Mouse (Mus musculus): ENCODE data around the gene Pold2. TPM values are rescaled to one million over a fixed set of nuclear protein-coding genes. Genes with fewer than 3 reads are reported as not detected.

Gene Pold2
- polyA plus RNA-seq, 1 experiment from 2014 or later = 72.1 TPM

GRCm38 (mm10) chr11:5887250-5887649, 9.2 kb upstream of the Pold2 start:
- Histone ChIP-seq H3K4me1 (replicated peaks; ENCODE audit: control insufficient read depth, insufficient read depth, low read length) (peaks cover 10% of the 10 kb centered on the region), H3K9ac (replicated peaks; ENCODE audit: low read depth, low read length) (no peak overlapping the region), H3K27me3 (replicated peaks; ENCODE audit: control insufficient read depth, insufficient read depth, low read length) (no peaks in the 10 kb centered on the region), H3K4me2 (ENCODE audit: low read length) (no peak overlapping the region), H3K27ac (ENCODE audit: low read length) (no peak overlapping the region), H3K9me3 (ENCODE audit: control insufficient read depth, low read length) (no peaks in the 10 kb centered on the region), H3K36me3 (ENCODE audit: control insufficient read depth, insufficient read depth) (no peaks in the 10 kb centered on the region), H3K4me3 (replicated peaks; ENCODE audit: low read length) (no peak overlapping the region)
- ATAC-seq = 0 out of 2 replicates have a peak, but pooled peaks have one; percentile 7
- 11% methylated on average over 5 of the region's 5 CpGs for WGBS

GRCm38 (mm10) chr11:5886187-5886586, 8.1 kb upstream of the Pold2 start:
- no peaks in the 10 kb centered on the region for H3K36me3 ChIP-seq (ENCODE audit: control insufficient read depth, insufficient read depth)
- H3K9ac ChIP-seq (replicated peaks; ENCODE audit: low read depth, low read length) = no peak overlapping the region
- H3K27me3 ChIP-seq (replicated peaks; ENCODE audit: control insufficient read depth, insufficient read depth, low read length) = no peaks in the 10 kb centered on the region
- H3K4me2 ChIP-seq (ENCODE audit: low read length) = no peak overlapping the region
- no peaks in the 10 kb centered on the region for H3K9me3 ChIP-seq (ENCODE audit: control insufficient read depth, low read length)
- H3K27ac ChIP-seq (ENCODE audit: low read length) = no peak overlapping the region
- no peak overlapping the region for H3K4me3 ChIP-seq (replicated peaks; ENCODE audit: low read length)
- H3K4me1 ChIP-seq (replicated peaks; ENCODE audit: control insufficient read depth, insufficient read depth, low read length) = peaks cover 10% of the 10 kb centered on the region
- peak; percentile 50 for ATAC-seq
- 19% methylated on average over 9 of the region's 9 CpGs for WGBS

- no peak overlapping the region for H3K4me2 ChIP-seq (ENCODE audit: low read length)
- no peaks in the 10 kb centered on the region for H3K36me3 ChIP-seq (ENCODE audit: control insufficient read depth, insufficient read depth)
- H3K9me3 ChIP-seq (ENCODE audit: control insufficient read depth, low read length) = no peaks in the 10 kb centered on the region
- no peak overlapping the region for H3K27ac ChIP-seq (ENCODE audit: low read length)
- ATAC-seq = no peak
- H3K27me3 ChIP-seq (replicated peaks; ENCODE audit: control insufficient read depth, insufficient read depth, low read length) = no peaks in the 10 kb centered on the region
- H3K4me3 ChIP-seq (replicated peaks; ENCODE audit: low read length) = no peak overlapping the region
- 80% methylated on average over 8 of the region's 8 CpGs for WGBS
- no peak overlapping the region for H3K9ac ChIP-seq (replicated peaks; ENCODE audit: low read depth, low read length)
- H3K4me1 ChIP-seq (replicated peaks; ENCODE audit: control insufficient read depth, insufficient read depth, low read length) = peaks cover 17% of the 10 kb centered on the region
Measured at GRCm38 (mm10) chr11:5882518-5882917, 4.4 kb upstream of the Pold2 start.

DNA sequence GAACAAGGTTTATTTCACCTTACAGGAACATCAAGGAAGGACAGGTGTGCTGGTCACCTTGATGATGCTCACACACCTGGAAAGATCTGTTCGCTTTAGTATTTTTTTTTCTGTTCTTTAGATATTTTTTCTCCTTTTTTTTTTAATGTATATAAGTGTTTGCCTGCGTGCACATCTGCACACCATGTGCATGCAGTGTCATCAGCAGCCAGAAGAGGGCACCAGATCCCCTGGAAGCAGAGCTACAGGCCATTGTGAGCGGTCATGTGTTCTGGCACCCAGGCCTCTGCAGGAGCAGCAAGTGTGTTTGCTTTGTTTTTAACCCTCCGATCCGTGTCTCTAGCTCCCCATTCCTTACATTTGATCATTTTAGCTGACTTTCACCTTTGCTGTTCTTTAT, 1.8 kb upstream of the Pold2 start:
- ATAC-seq = no peak
- no peak overlapping the region for H3K27ac ChIP-seq (ENCODE audit: low read length)
- H3K4me3 ChIP-seq (replicated peaks; ENCODE audit: low read length) = no peak overlapping the region
- H3K36me3 ChIP-seq (ENCODE audit: control insufficient read depth, insufficient read depth) = no peaks in the 10 kb centered on the region
- WGBS = 54% methylated on average over 5 of the region's 5 CpGs
- H3K4me2 ChIP-seq (ENCODE audit: low read length) = no peak overlapping the region
- no peaks in the 10 kb centered on the region for H3K27me3 ChIP-seq (replicated peaks; ENCODE audit: control insufficient read depth, insufficient read depth, low read length)
- peaks cover 22% of the 10 kb centered on the region for H3K4me1 ChIP-seq (replicated peaks; ENCODE audit: control insufficient read depth, insufficient read depth, low read length)
- no peaks in the 10 kb centered on the region for H3K9me3 ChIP-seq (ENCODE audit: control insufficient read depth, low read length)
- H3K9ac ChIP-seq (replicated peaks; ENCODE audit: low read depth, low read length) = no peak overlapping the region

DNA sequence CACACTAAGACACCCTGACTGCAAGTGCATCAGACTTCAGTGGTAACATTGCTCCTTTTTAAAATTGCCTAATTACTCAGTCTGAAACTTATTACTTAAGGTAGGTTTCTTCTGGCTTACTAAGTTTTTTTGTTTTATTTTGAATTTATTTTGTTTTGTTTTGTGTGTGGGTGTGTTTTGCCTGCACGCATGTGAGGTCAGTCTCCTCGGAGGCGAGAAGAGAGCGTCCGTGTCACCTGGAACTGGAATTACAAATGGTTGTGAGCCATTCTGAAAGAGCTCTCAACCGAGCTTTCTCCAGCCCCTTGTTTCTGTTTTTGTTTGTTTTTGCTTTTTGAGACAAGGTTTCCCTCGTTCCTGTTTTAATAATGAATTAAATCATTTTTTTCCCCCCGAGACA, 569 bp upstream of the Pold2 start:
- Histone ChIP-seq H3K4me2 (ENCODE audit: low read length) (peak overlapping the region; percentile 79), H3K27ac (ENCODE audit: low read length) (peak overlapping the region; percentile 90), H3K9me3 (ENCODE audit: control insufficient read depth, low read length) (no peaks in the 10 kb centered on the region), H3K9ac (replicated peaks; ENCODE audit: low read depth, low read length) (peak overlapping the region; percentile 68), H3K27me3 (replicated peaks; ENCODE audit: control insufficient read depth, insufficient read depth, low read length) (no peaks in the 10 kb centered on the region), H3K4me1 (replicated peaks; ENCODE audit: control insufficient read depth, insufficient read depth, low read length) (peaks cover 22% of the 10 kb centered on the region), H3K4me3 (replicated peaks; ENCODE audit: low read length) (peak overlapping the region; percentile 78), H3K36me3 (ENCODE audit: control insufficient read depth, insufficient read depth) (peaks cover 2% of the 10 kb centered on the region; the same call in 1 of the 2 replicates)
- WGBS = 31% methylated on average over 8 of the region's 8 CpGs
- ATAC-seq = no peak

DNA sequence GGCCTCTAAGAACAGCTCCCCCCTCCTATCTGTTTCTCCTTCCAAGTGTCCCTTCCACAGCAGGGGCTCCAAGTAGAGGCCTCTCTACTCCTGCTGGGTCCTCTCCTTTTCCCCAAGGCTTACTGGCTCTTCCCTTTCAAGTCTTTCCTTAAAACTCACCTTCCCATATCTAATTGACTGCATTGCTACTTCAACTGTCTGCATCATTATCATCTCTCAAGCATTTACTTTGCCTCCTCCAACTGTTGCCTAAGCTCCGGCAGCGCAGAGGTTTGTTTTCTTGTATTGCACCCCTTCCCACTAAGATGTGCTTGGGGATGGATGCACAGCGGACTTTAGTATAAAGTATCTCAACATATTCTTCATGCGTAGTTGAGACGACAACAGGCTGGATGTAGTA, 671 bp downstream of the Pold2 start:
- peaks cover 22% of the 10 kb centered on the region for H3K4me1 ChIP-seq (replicated peaks; ENCODE audit: control insufficient read depth, insufficient read depth, low read length)
- WGBS = 2% methylated on average over 5 of the region's 5 CpGs
- no peak for ATAC-seq
- peak overlapping the region; percentile 67 for H3K9ac ChIP-seq (replicated peaks; ENCODE audit: low read depth, low read length)
- H3K9me3 ChIP-seq (ENCODE audit: control insufficient read depth, low read length) = no peaks in the 10 kb centered on the region
- H3K27ac ChIP-seq (ENCODE audit: low read length) = no peak overlapping the region
- H3K36me3 ChIP-seq (ENCODE audit: control insufficient read depth, insufficient read depth) = peaks cover 8% of the 10 kb centered on the region
- H3K27me3 ChIP-seq (replicated peaks; ENCODE audit: control insufficient read depth, insufficient read depth, low read length) = no peaks in the 10 kb centered on the region
- H3K4me2 ChIP-seq (ENCODE audit: low read length) = peak overlapping the region; percentile 79
- peak overlapping the region; percentile 78 for H3K4me3 ChIP-seq (replicated peaks; ENCODE audit: low read length)

DNA sequence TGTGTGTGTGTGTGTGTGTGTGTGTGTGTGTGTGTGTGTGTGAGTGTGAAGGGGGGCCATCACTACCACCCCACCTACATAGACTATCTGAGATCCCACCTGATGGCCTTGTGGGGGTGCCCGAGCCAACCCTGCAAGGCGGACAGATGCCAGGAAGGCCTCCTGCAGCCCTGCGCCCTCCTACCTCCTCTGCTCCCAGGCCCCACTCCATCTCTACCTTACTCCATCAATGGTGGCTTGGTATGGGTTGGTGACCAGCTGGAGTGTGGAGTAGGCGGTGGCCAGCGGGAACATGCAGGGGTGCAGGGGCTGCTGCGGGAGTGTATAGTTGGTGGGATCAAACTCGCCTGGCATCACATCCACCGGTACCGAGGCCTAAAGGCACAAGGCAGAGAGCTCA, 4.9 kb downstream of the Pold2 start:
- no peak overlapping the region for H3K4me3 ChIP-seq (replicated peaks; ENCODE audit: low read length)
- no peaks in the 10 kb centered on the region for H3K27me3 ChIP-seq (replicated peaks; ENCODE audit: control insufficient read depth, insufficient read depth, low read length)
- H3K27ac ChIP-seq (ENCODE audit: low read length) = no peak overlapping the region
- 97% methylated on average over 9 of the region's 9 CpGs for WGBS
- H3K36me3 ChIP-seq (ENCODE audit: control insufficient read depth, insufficient read depth) = peaks cover 14% of the 10 kb centered on the region
- H3K4me1 ChIP-seq (replicated peaks; ENCODE audit: control insufficient read depth, insufficient read depth, low read length) = peaks cover 17% of the 10 kb centered on the region
- no peak for ATAC-seq
- no peaks in the 10 kb centered on the region for H3K9me3 ChIP-seq (ENCODE audit: control insufficient read depth, low read length)
- no peak overlapping the region for H3K9ac ChIP-seq (replicated peaks; ENCODE audit: low read depth, low read length)
- no peak overlapping the region for H3K4me2 ChIP-seq (ENCODE audit: low read length)

GRCm38 (mm10) chr11:5872707-5873106, 5.4 kb downstream of the Pold2 start:
- no peak for ATAC-seq
- Histone ChIP-seq H3K27ac (ENCODE audit: low read length) (no peak overlapping the region), H3K4me1 (replicated peaks; ENCODE audit: control insufficient read depth, insufficient read depth, low read length) (peaks cover 17% of the 10 kb centered on the region), H3K4me2 (ENCODE audit: low read length) (no peak overlapping the region), H3K9me3 (ENCODE audit: control insufficient read depth, low read length) (no peaks in the 10 kb centered on the region), H3K4me3 (replicated peaks; ENCODE audit: low read length) (no peak overlapping the region), H3K27me3 (replicated peaks; ENCODE audit: control insufficient read depth, insufficient read depth, low read length) (no peaks in the 10 kb centered on the region), H3K9ac (replicated peaks; ENCODE audit: low read depth, low read length) (no peak overlapping the region), H3K36me3 (ENCODE audit: control insufficient read depth, insufficient read depth) (peaks cover 14% of the 10 kb centered on the region)
- WGBS = 95% methylated on average over 11 of the region's 11 CpGs

- ATAC-seq = no peak
- Histone ChIP-seq H3K4me1 (replicated peaks; ENCODE audit: control insufficient read depth, insufficient read depth, low read length) (no peaks in the 10 kb centered on the region), H3K4me2 (ENCODE audit: low read length) (no peak overlapping the region), H3K9me3 (ENCODE audit: control insufficient read depth, low read length) (no peaks in the 10 kb centered on the region), H3K9ac (replicated peaks; ENCODE audit: low read depth, low read length) (no peak overlapping the region), H3K36me3 (ENCODE audit: control insufficient read depth, insufficient read depth) (peaks cover 14% of the 10 kb centered on the region), H3K4me3 (replicated peaks; ENCODE audit: low read length) (no peak overlapping the region), H3K27ac (ENCODE audit: low read length) (no peak overlapping the region), H3K27me3 (replicated peaks; ENCODE audit: control insufficient read depth, insufficient read depth, low read length) (no peaks in the 10 kb centered on the region)
- 88% methylated on average over 16 of the region's 16 CpGs for WGBS
Measured at GRCm38 (mm10) chr11:5870069-5870468, 8.0 kb downstream of the Pold2 start.

DNA sequence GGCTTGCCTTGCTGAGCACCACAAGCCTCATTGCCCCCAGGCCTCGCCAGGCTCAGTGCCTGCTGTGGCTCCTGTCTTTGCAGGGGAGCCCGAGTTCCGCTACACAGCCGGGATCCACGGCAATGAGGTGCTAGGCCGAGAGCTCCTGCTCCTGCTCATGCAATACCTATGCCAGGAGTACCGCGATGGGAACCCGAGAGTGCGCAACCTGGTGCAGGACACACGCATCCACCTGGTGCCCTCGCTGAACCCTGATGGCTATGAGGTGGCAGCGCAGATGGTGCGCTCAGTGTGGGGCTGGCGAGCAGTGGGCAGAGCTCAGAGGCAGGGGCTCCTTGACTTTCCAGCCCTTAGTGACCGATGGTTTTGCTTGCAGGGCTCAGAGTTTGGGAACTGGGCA, 8.8 kb downstream of the Pold2 start:
- 90% methylated on average over 16 of the region's 16 CpGs for whole genome bisulfite sequencing
- ATAC-seq = no peak
- Histone ChIP-seq H3K9me3 (ENCODE audit: control insufficient read depth, low read length) (no peaks in the 10 kb centered on the region), H3K4me3 (replicated peaks; ENCODE audit: low read length) (no peak overlapping the region), H3K36me3 (ENCODE audit: control insufficient read depth, insufficient read depth) (peaks cover 14% of the 10 kb centered on the region), H3K27me3 (replicated peaks; ENCODE audit: control insufficient read depth, insufficient read depth, low read length) (no peaks in the 10 kb centered on the region), H3K27ac (ENCODE audit: low read length) (no peak overlapping the region), H3K4me1 (replicated peaks; ENCODE audit: control insufficient read depth, insufficient read depth, low read length) (no peaks in the 10 kb centered on the region), H3K9ac (replicated peaks; ENCODE audit: low read depth, low read length) (no peak overlapping the region), H3K4me2 (ENCODE audit: low read length) (no peak overlapping the region)

Measured in forebrain, embryonic 16.5 days (tissue).